7 mouse cellular contexts compared by ENCODE assay signal in genomic region chr10:81604019-81604967, GRCm38 (mm10). TPM values are rescaled to one million over a fixed set of nuclear protein-coding genes. Genes with fewer than 3 reads are reported as not detected.
A peak's percentile ranks its signal among the peaks of the same experiment; 100 is the strongest.
DNase-seq lines count a peak whose midpoint lies in the region; ATAC-seq lines count a peak whose summit lies in the region.

No protein-coding gene starts in this region.

- no peaks in the 10 kb centered on the region for H3K9me3 ChIP-seq in lung, embryonic 16.5 days (ENCODE audit: control insufficient read depth, low read length)
- H3K9me3 ChIP-seq in forebrain, embryonic 11.5 days (ENCODE audit: control insufficient read depth, low read length), result no peaks in the 10 kb centered on the region
- no peaks in the 10 kb centered on the region for H3K9me3 ChIP-seq in limb, embryonic 11.5 days (ENCODE audit: control insufficient read depth, low read length)

- H3K27ac ChIP-seq in lung, embryonic 16.5 days (ENCODE audit: low read length), result no peak overlapping the region
- H3K27ac ChIP-seq in forebrain, embryonic 11.5 days (ENCODE audit: low read depth, low read length), result no peak overlapping the region
- H3K27ac ChIP-seq in limb, embryonic 11.5 days (replicated peaks; ENCODE audit: low read depth, low read length), result no peak overlapping the region

- H3K4me1 ChIP-seq in lung, embryonic 16.5 days (replicated peaks; ENCODE audit: control insufficient read depth, insufficient read depth, low read length), result peaks cover 31% of the 10 kb centered on the region
- peaks cover 8% of the 10 kb centered on the region for H3K4me1 ChIP-seq in forebrain, embryonic 11.5 days (replicated peaks; ENCODE audit: control insufficient read depth, insufficient read depth, low read length)
- H3K4me1 ChIP-seq in limb, embryonic 11.5 days (ENCODE audit: control insufficient read depth, insufficient read depth, low read length), result peaks cover 21% of the 10 kb centered on the region

- peak overlapping the region; percentile 56 for H3K9ac ChIP-seq in lung, embryonic 16.5 days (ENCODE audit: low read length)
- peak overlapping the region; percentile 20; the same call in 1 of the 2 replicates for H3K9ac ChIP-seq in forebrain, embryonic 11.5 days (ENCODE audit: low read length)
- H3K9ac ChIP-seq in limb, embryonic 11.5 days (ENCODE audit: low read length), result no peak overlapping the region

- H3K4me3 ChIP-seq in lung, embryonic 16.5 days (ENCODE audit: low read length), result peak overlapping the region; percentile 0; the same call in 1 of the 2 replicates
- H3K4me3 ChIP-seq in forebrain, embryonic 11.5 days (ENCODE audit: low read depth, low read length), result no peak overlapping the region
- no peak overlapping the region for H3K4me3 ChIP-seq in limb, embryonic 11.5 days (ENCODE audit: low read depth, low read length)

- 78% methylated on average over 12 of the region's 12 CpGs for WGBS in lung, embryonic 16.5 days
- 83% methylated on average over 12 of the region's 12 CpGs for WGBS in forebrain, embryonic 11.5 days
- 81% methylated on average over 12 of the region's 12 CpGs for WGBS in limb, embryonic 11.5 days

- ATAC-seq in lung, embryonic 16.5 days (ENCODE audit: low read depth), result 0 out of 2 replicates have a peak, but pooled peaks have one; percentile 0
- ATAC-seq in forebrain, embryonic 11.5 days (replicated peaks; ENCODE audit: low FRiP score), result no peak
- ATAC-seq in limb, embryonic 11.5 days (ENCODE audit: insufficient number of reproducible peaks, low FRiP score, low TSS enrichment, low read depth), result 0 out of 2 replicates have a peak, but pooled peaks have one; percentile 2

- no peaks in the 10 kb centered on the region for H3K27me3 ChIP-seq in lung, embryonic 16.5 days (ENCODE audit: control insufficient read depth, insufficient read depth, low read depth, low read length)
- peaks cover 20% of the 10 kb centered on the region for H3K27me3 ChIP-seq in forebrain, embryonic 11.5 days (ENCODE audit: control insufficient read depth, insufficient read depth, low read length)
- no peaks in the 10 kb centered on the region for H3K27me3 ChIP-seq in limb, embryonic 11.5 days (ENCODE audit: control insufficient read depth, insufficient read depth, low read length)
- no peaks in the 10 kb centered on the region for H3K27me3 ChIP-seq in splenic B cell, adult 2 months (ENCODE audit: control insufficient read depth, insufficient read depth, low read length, poor library complexity, severe bottlenecking)

- peak overlapping the region; percentile 35 for H3K4me2 ChIP-seq in lung, embryonic 16.5 days (ENCODE audit: low read depth, low read length)
- H3K4me2 ChIP-seq in forebrain, embryonic 11.5 days (ENCODE audit: low read depth, low read length, severe bottlenecking), result no peak overlapping the region
- no peak overlapping the region for H3K4me2 ChIP-seq in limb, embryonic 11.5 days (ENCODE audit: low read depth, severe bottlenecking)

- no peaks in the 10 kb centered on the region for H3K36me3 ChIP-seq in lung, embryonic 16.5 days (ENCODE audit: control insufficient read depth, insufficient read depth, low read length)
- no peaks in the 10 kb centered on the region for H3K36me3 ChIP-seq in forebrain, embryonic 11.5 days (ENCODE audit: control insufficient read depth, insufficient read depth, low read length)
- H3K36me3 ChIP-seq in limb, embryonic 11.5 days (ENCODE audit: control insufficient read depth, insufficient read depth, low read length), result no peaks in the 10 kb centered on the region
- no peaks in the 10 kb centered on the region for H3K36me3 ChIP-seq in splenic B cell, adult 2 months (ENCODE audit: control insufficient read depth, insufficient read depth, low read length, poor library complexity, severe bottlenecking)

- no peak for DNase-seq in lung, postnatal 36 days
- no peak for DNase-seq in forebrain, embryonic 11.5 days (ENCODE audit: low spot score)
- DNase-seq in limb, embryonic 11.5 days (ENCODE audit: low spot score), result no peak
- DNase-seq in splenic B cell, adult 2 months (ENCODE audit: low read depth, low spot score), result peak; percentile 39
- no peak for DNase-seq in c-Kit-positive CD71-positive TER-119-positive erythroid progenitor cells, embryonic 14.5 days (ENCODE audit: low spot score)
- DNase-seq in layer of hippocampus, adult 8-10 months (ENCODE audit: low spot score in 2 of 2), result no peak

RNA-seq across cellular contexts. Expression of gene BC025920, which starts 1.8 kb away (rescaled TPM):
- polyA plus RNA-seq in lung, embryonic 16.5 days (2015; fragmentation: Nextera tagmentation; extraction: Ambion mirVana), result 0.24 and 0.98 TPM in 2 replicates
- polyA plus RNA-seq in forebrain, embryonic 11.5 days (2014; fragmentation: Nextera tagmentation; extraction: Ambion mirVana), result 1.6 and 2.1 TPM in 2 replicates
- 0.63 and 1.5 TPM in 2 replicates for polyA plus RNA-seq in limb, embryonic 11.5 days (2014; fragmentation: Nextera tagmentation; extraction: Ambion mirVana)
- total RNA-seq in layer of hippocampus, adult 8-10 months (2022), result 1 to 10 TPM; 3.3 to 3.9 (median 3.7) TPM

RNA-seq across cellular contexts. Expression of gene Tle6, which starts 3.4 kb away (rescaled TPM):
- 30.1 and 33.8 TPM in 2 replicates for polyA plus RNA-seq in lung, embryonic 16.5 days (2015; fragmentation: Nextera tagmentation; extraction: Ambion mirVana)
- 3.9 and 7.7 TPM in 2 replicates for polyA plus RNA-seq in forebrain, embryonic 11.5 days (2014; fragmentation: Nextera tagmentation; extraction: Ambion mirVana)
- polyA plus RNA-seq in limb, embryonic 11.5 days (2014; fragmentation: Nextera tagmentation; extraction: Ambion mirVana), result 11.1 and 11.6 TPM in 2 replicates
- 1 to 10 TPM; 5.0 to 7.3 (median 5.9) TPM for total RNA-seq in layer of hippocampus, adult 8-10 months (2022)

RNA-seq across cellular contexts. Expression of gene Sirt6, which starts 23.3 kb away (rescaled TPM):
- 38.0 and 40.0 TPM in 2 replicates for polyA plus RNA-seq in lung, embryonic 16.5 days (2015; fragmentation: Nextera tagmentation; extraction: Ambion mirVana)
- 45.0 and 45.5 TPM in 2 replicates for polyA plus RNA-seq in forebrain, embryonic 11.5 days (2014; fragmentation: Nextera tagmentation; extraction: Ambion mirVana)
- polyA plus RNA-seq in limb, embryonic 11.5 days (2014; fragmentation: Nextera tagmentation; extraction: Ambion mirVana), result 46.2 and 46.5 TPM in 2 replicates
- 10 to 100 TPM; 27.0 to 34.2 (median 29.5) TPM for total RNA-seq in layer of hippocampus, adult 8-10 months (2022)

RNA-seq across cellular contexts. Expression of gene Ankrd24, which starts 24.0 kb away (rescaled TPM):
- 8.5 and 9.2 TPM in 2 replicates for polyA plus RNA-seq in lung, embryonic 16.5 days (2015; fragmentation: Nextera tagmentation; extraction: Ambion mirVana)
- polyA plus RNA-seq in forebrain, embryonic 11.5 days (2014; fragmentation: Nextera tagmentation; extraction: Ambion mirVana), result 3.9 and 4.1 TPM in 2 replicates
- polyA plus RNA-seq in limb, embryonic 11.5 days (2014; fragmentation: Nextera tagmentation; extraction: Ambion mirVana), result 4.3 and 5.5 TPM in 2 replicates
- 10 to 100 TPM; 33.6 to 46.4 (median 40.3) TPM for total RNA-seq in layer of hippocampus, adult 8-10 months (2022)

RNA-seq across cellular contexts. Expression of gene Tle2, which starts 29.9 kb away (rescaled TPM):
- 51.2 and 53.3 TPM in 2 replicates for polyA plus RNA-seq in lung, embryonic 16.5 days (2015; fragmentation: Nextera tagmentation; extraction: Ambion mirVana)
- polyA plus RNA-seq in forebrain, embryonic 11.5 days (2014; fragmentation: Nextera tagmentation; extraction: Ambion mirVana), result 7.2 and 8.1 TPM in 2 replicates
- 13.7 and 18.4 TPM in 2 replicates for polyA plus RNA-seq in limb, embryonic 11.5 days (2014; fragmentation: Nextera tagmentation; extraction: Ambion mirVana)
- 10 to 100 TPM; 34.5 to 59.9 (median 38.5) TPM for total RNA-seq in layer of hippocampus, adult 8-10 months (2022)
